Mouse (Mus musculus) small intestine, adult 2 months (tissue): ENCODE measurements at regions not wholly inside any gene's neighbourhood (a gene's known extent, or its start where the extent isn't known, plus 50 kb on each side); places are given as distances from the start of the nearest gene placed in this dataset.

Experiments used
- CTCF ChIP-seq: fragments of 200-500 bp; IDR thresholded peaks from 2 replicates; pipeline ENCODE4 v1.5.1; 2012; ENCODE audit warnings: low read depth, mild to moderate bottlenecking, control low read depth, inconsistent platforms, low read length, moderate library complexity, mixed read lengths; ENCODE audit not compliant: insufficient replicate concordance, insufficient read length; ENCODE audit errors: extremely low read depth
- POLR2A ChIP-seq: fragments of 200-500 bp; IDR thresholded peaks from 2 replicates; pipeline ENCODE4 v1.6.1; 2012; ENCODE audit warnings: low read depth, mild to moderate bottlenecking, control low read depth, inconsistent platforms, low read length, moderate library complexity

DNA sequence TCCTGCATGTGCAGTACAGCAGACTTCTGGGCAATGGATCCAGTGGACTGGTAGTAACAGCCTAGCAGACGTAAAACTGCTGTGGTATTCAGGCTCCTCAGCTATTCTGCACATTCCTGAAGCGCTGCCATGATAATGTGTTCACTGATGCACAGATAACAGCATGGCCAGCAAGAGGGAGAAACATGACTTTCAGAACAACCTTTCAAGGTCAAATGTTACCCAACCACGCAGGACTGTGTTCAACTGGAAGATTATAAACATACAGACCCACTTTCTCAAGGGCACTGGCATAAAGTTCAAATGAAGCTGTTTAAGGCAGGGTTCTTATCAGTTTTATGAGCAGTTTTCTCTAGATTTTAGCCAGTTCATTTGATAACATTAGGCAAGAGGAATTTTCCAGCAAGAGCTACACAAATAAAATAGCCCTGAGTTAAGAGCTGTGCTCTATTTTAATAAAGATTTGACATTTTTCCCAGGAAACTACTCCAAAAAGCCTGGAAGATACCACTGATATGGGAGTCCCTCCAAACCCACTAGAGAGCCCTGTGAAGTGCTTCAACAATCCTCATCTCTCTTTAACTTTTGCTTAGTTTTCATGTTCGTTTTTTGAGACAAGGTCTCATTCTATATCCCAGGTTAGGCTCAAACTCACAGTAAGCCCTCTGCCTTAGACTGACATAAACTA is 311.6 kb upstream of the Cited2 start:
- TF ChIP-seq CTCF (no peak), POLR2A (no peak)
